Mouse (Mus musculus): Measurements from ENCODE around the gene Gm17577.
"Not testable (repeated sequence)": the region's sequence is repeated elsewhere in the genome, so short reads cannot be mapped to it uniquely, and the experiment has no call there.

Gene Gm17577

DNA sequence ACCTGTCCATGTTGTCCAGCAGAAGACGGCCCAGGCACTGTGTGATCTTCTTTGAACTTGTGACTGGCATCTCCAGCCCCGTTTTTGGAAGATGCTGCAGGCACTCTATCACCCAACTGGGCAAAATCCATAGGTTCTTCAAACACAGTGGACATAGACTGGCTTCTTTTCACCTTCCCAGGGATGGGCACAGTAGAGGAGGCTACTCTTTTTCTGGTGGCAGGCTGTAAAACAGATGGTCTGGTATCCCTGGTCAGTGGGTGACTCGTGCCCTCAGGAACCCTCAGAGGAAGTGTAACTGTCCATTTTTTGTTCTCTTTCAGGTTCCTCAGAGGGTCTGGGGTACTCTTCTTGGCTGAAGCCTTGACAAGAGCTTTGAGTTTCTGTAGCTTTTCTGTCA is at the start of gene Gm17577:
Gene Gm17577 (minus strand): TSS at position 101 of the 400 bp plus-strand sequence.
- not testable (repeated sequence) for DNase-seq (ENCODE audit: low read depth, low spot score)

DNA sequence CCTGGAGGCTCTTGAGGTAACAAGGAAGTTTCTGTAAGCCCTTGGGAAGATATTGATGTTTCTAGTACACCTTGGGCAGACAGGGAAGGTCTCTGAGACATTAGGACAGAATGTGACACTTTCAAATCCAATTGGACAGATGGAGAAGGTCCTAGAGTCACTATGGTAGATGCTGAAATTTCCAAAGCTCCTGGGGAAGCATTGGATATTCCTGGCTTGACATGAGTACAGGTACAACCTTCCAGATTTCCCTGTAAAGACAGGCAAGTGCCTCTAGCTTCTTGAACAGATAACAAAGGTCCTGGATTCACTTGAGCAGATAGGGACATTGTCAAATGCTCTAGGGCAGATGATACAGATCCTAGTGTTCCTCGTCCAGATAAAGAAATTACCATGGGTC is 24.3 kb downstream of the Gm17577 start, which contains the start of gene Srsx:
Gene Srsx (minus strand): TSS at position 101 of the 400 bp plus-strand sequence.
- not testable (repeated sequence) for DNase-seq (ENCODE audit: low read depth, low spot score)
